Mouse (Mus musculus) CH12.LX (cell line): ENCODE measurements at regions not wholly inside any gene's neighbourhood (a gene's known extent, or its start where the extent isn't known, plus 50 kb on each side); places are given as distances from the start of the nearest gene placed in this dataset.

Experiments
- DNase-seq: peaks from one replicate; pipeline ENCODE4 v3.0.0-alpha.2; 2013; ENCODE audit errors: extremely low read depth
- H3K27ac ChIP-seq: 2 replicates; pipeline ENCODE4 v1.5.1; 2012; ENCODE audit warnings: low read depth, mild to moderate bottlenecking, control low read depth, moderate library complexity; ENCODE audit not compliant: insufficient read depth
- H3K27me3 ChIP-seq: replicated peaks from 2 replicates; pipeline ENCODE3; 2012; ENCODE audit warnings: inconsistent platforms
- H3K36me3 ChIP-seq, 2 experiments: replicated peaks in 1 of 2; 2 replicates each; pipeline versions ENCODE3 to v1.6.1; 2012; ENCODE audit warnings: inconsistent platforms in 1 of 2, low read length in 1 of 2, mild to moderate bottlenecking in 1 of 2, mixed read lengths in 1 of 2, moderate library complexity in 1 of 2; ENCODE audit not compliant: control insufficient read depth in 1 of 2, insufficient read depth in 1 of 2
- H3K4me1 ChIP-seq, 2 experiments: 2 replicates each; pipeline ENCODE4 v1.6.1; 2012; ENCODE audit warnings: inconsistent platforms in 1 of 2, moderate library complexity in 1 of 2; ENCODE audit not compliant: insufficient read depth in 2 of 2, control insufficient read depth in 1 of 2
- H3K4me2 ChIP-seq: 2 replicates; pipeline ENCODE4 v1.6.1; 2012; ENCODE audit warnings: low read depth, mild to moderate bottlenecking, control low read depth; ENCODE audit not compliant: poor library complexity, insufficient read depth, severe bottlenecking
- H3K4me3 ChIP-seq, 3 experiments: fragments of 150-350 bp in 1 of 3; sonication (generic) in 1 of 3; replicated peaks in 1 of 3; 2 replicates each; pipeline versions ENCODE3 to v1.5.1; 2011 to 2012; ENCODE audit warnings: low read depth in 2 of 3, low read length in 2 of 3, mild to moderate bottlenecking in 2 of 3, moderate library complexity in 2 of 3, control low read depth in 1 of 3, improper control_type of control experiment in 1 of 3, inconsistent platforms in 1 of 3, mixed read lengths in 1 of 3; ENCODE audit not compliant: poor library complexity in 1 of 3
- H3K79me2 ChIP-seq: replicated peaks from 2 replicates; pipeline ENCODE4 v1.6.1; 2012; ENCODE audit warnings: mild to moderate bottlenecking, moderate library complexity; ENCODE audit not compliant: control insufficient read depth, poor library complexity, insufficient read depth, severe bottlenecking; ENCODE audit errors: extremely low read depth
- H3K9ac ChIP-seq: 2 replicates; pipeline ENCODE4 v1.6.1; 2012; ENCODE audit warnings: low read depth, mild to moderate bottlenecking, control low read depth, moderate library complexity; ENCODE audit not compliant: insufficient read depth
- H3K9me3 ChIP-seq: replicated peaks from 2 replicates; pipeline ENCODE3; 2012; ENCODE audit warnings: low read length, inconsistent platforms, mixed read lengths
- CTCF ChIP-seq, 2 experiments: IDR thresholded peaks in 1 of 2; conservative IDR thresholded peaks in 1 of 2; 2 replicates each; pipeline ENCODE4 v1.5.1; 2011 to 2012; ENCODE audit warnings: low read depth in 2 of 2, low read length in 2 of 2, improper control_type of control experiment in 1 of 2, inconsistent platforms in 1 of 2, mild to moderate bottlenecking in 1 of 2, moderate library complexity in 1 of 2
- E2F4 ChIP-seq: IDR thresholded peaks from 2 replicates; pipeline ENCODE4 v1.6.1; 2011; ENCODE audit warnings: low read depth, low read length, improper control_type of control experiment; ENCODE audit not compliant: insufficient replicate concordance
- HCFC1 ChIP-seq: IDR thresholded peaks from 2 replicates; pipeline ENCODE4 v1.6.1; 2012; ENCODE audit warnings: low read depth, mild to moderate bottlenecking, inconsistent platforms, low read length, improper control_type of control experiment
- IRF4 ChIP-seq: IDR thresholded peaks from 2 replicates; pipeline ENCODE4 v1.6.1; 2014; ENCODE audit warnings: low read depth, mild to moderate bottlenecking, inconsistent platforms, low read length, improper control_type of control experiment
- KAT2A ChIP-seq: IDR thresholded peaks from 2 replicates; pipeline ENCODE4 v1.6.1; 2012; ENCODE audit warnings: low read length, improper control_type of control experiment, inconsistent platforms; ENCODE audit not compliant: insufficient replicate concordance
- MAX ChIP-seq: IDR thresholded peaks from 2 replicates; pipeline ENCODE4 v1.6.1; 2011; ENCODE audit warnings: low read length, improper control_type of control experiment
- MEF2A ChIP-seq: IDR thresholded peaks from 2 replicates; pipeline ENCODE4 v1.6.1; 2014; ENCODE audit warnings: low read depth, mild to moderate bottlenecking, inconsistent platforms, low read length, improper control_type of control experiment, borderline replicate concordance
- MXI1 ChIP-seq: IDR thresholded peaks from 2 replicates; pipeline ENCODE4 v1.6.1; 2011; ENCODE audit warnings: mild to moderate bottlenecking, low read depth, low read length, improper control_type of control experiment
- MYC ChIP-seq: IDR thresholded peaks from 2 replicates; pipeline ENCODE4 v1.6.1; 2011; ENCODE audit warnings: low read depth, mild to moderate bottlenecking, improper control_type of control experiment, low read length
- POLR2AphosphoS2 ChIP-seq: IDR thresholded peaks from 2 replicates; pipeline ENCODE4 v1.6.1; 2011; ENCODE audit warnings: low read depth, low read length, improper control_type of control experiment
- RCOR1 ChIP-seq: conservative IDR thresholded peaks from 2 replicates; pipeline ENCODE4 v1.6.1; 2012; ENCODE audit warnings: low read depth, mild to moderate bottlenecking, inconsistent platforms, low read length, improper control_type of control experiment
- SMC3 ChIP-seq: IDR thresholded peaks from 2 replicates; pipeline ENCODE4 v1.6.1; 2011; ENCODE audit warnings: low read depth, low read length, improper control_type of control experiment
- UBTF ChIP-seq: IDR thresholded peaks from 2 replicates; pipeline ENCODE4 v1.6.1; 2012; ENCODE audit warnings: low read depth, mild to moderate bottlenecking, inconsistent platforms, low read length, improper control_type of control experiment, moderate library complexity
- dilution Hi-C: fragments of 300-500 bp; cut with MboI; formaldehyde crosslinking; loops from 2 replicates; pipeline ENCODE4 v1.14.3; 2020; ENCODE audit warnings: low sequenced_read_pairs; ENCODE audit not compliant: extremely low pct_unique_long_range_greater_than_20kb, extremely low pct_ligation_motif_present
- in situ Hi-C: fragments of 300-500 bp; cut with MboI; formaldehyde crosslinking; loops from 3 replicates; pipeline ENCODE4 v1.14.3; 2019; ENCODE audit warnings: low sequenced_read_pairs, low pct_ligation_motif_present, low pct_unique_long_range_greater_than_20kb, mixed read lengths

GRCm38 (mm10) chr13:19921084-19921827 is 97.2 kb upstream of the Gpr141 start:
- in situ Hi-C loops (no loop called here), dilution Hi-C loops (no loop called here)
- Histone ChIP-seq H3K36me3 (no peaks in the 10 kb centered on the region), H3K79me2 (no peaks in the 10 kb centered on the region), H3K27ac (no peak overlapping the region), H3K4me2 (no peak overlapping the region), H3K9ac (no peak overlapping the region), H3K27me3 (no peaks in the 10 kb centered on the region), H3K4me3 (no peak overlapping the region), H3K4me1 (no peaks in the 10 kb centered on the region), H3K9me3 (no peaks in the 10 kb centered on the region)
- no peak for DNase-seq
- TF ChIP-seq RCOR1 (no peak), MYC (no peak), POLR2AphosphoS2 (no peak), IRF4 (no peak), E2F4 (no peak), CTCF (conservative IDR thresholded peaks at IDR 0.05 in 1 of 2, IDR thresholded peaks at IDR 0.05 in 1 of 2; ENCODE audit: low read depth in 2 of 2, low read length in 2 of 2) (no peak)

DNA sequence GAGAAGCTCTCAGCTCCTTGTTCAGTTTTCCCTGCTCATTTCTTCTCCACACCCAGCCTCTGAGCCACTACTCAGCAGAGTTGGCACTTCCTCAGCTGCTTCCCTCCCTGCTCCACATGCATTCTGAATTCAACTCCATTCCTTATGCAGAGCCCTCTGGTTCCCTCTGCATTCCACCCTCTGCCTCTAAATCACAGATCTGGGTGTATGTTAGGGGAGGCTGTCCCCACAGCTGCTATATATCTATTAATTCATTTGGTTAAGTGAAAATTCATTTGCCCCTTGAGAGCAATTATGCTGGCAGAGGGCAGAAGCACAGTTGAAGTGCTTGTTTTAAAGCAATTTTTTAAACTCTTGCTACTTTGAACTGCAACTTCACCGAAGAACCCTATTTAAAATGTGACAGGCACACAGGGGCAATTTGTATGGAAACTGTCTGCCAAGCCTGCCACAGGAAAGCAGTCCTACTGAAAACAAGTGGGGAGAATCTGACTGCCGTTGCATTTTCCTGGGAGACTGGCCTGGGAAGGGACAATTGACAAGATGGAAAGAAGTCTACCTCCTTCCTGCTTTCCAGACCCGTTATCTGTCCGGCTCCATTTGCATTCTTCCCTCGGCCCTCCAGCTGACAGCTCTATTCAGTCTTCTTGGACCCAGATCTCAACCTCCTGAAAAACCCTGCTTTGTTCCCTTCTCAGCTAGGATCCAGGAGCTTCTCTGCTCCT is 88.0 kb upstream of the Gpr141 start:
- Histone ChIP-seq H3K4me1 (no peaks in the 10 kb centered on the region), H3K27ac (no peak overlapping the region), H3K79me2 (no peaks in the 10 kb centered on the region), H3K27me3 (no peaks in the 10 kb centered on the region), H3K9me3 (no peaks in the 10 kb centered on the region)
- DNase-seq: no peak
- in situ Hi-C loops: no loop called here
- dilution Hi-C loops: no loop called here
- TF ChIP-seq KAT2A (no peak), MAX (no peak), MEF2A (no peak), UBTF (no peak), SMC3 (no peak), HCFC1 (no peak)
- TF ChIP-seq, all 38 proteins: peak for 0
- Histone ChIP-seq H3K36me3 (no peaks in the 10 kb centered on the region), H3K4me2 (no peak overlapping the region), H3K9ac (no peak overlapping the region), H3K4me3 (no peak overlapping the region)

DNA sequence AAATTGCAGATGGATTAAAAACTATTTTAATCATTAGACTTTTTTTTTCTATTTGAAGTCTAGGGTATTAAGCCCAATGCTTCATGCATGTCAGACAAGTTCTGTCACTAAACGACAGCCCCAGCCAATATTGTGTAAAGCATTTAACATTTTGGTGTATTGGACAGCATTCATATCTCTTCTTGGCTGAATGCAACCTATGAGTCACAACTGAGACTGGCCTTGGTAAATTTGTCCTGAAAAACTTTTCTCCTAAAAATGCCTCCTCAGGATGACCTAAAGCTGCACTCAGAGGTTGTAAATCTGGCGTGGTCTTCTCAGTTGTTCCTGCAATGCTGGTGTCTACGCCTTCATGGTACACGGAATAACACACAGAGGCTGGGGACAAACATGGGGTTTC is 78.7 kb upstream of the Gpr141 start:
- no peaks in the 10 kb centered on the region for H3K9me3 ChIP-seq
- no peak overlapping the region for H3K27ac ChIP-seq
- TF ChIP-seq MXI1 (no peak), KAT2A (no peak), HCFC1 (no peak)
- no peaks in the 10 kb centered on the region for H3K4me1 ChIP-seq
- no peaks in the 10 kb centered on the region for H3K36me3 ChIP-seq
- H3K4me2 ChIP-seq: no peak overlapping the region
- in situ Hi-C loops (no loop called here), dilution Hi-C loops (no loop called here)
- no peak overlapping the region for H3K9ac ChIP-seq
- no peaks in the 10 kb centered on the region for H3K79me2 ChIP-seq
- H3K4me3 ChIP-seq: no peak overlapping the region
- H3K27me3 ChIP-seq: no peaks in the 10 kb centered on the region
- DNase-seq: no peak
